ENCODE assay signal across 17 mouse cellular contexts in the genomic region with DNA sequence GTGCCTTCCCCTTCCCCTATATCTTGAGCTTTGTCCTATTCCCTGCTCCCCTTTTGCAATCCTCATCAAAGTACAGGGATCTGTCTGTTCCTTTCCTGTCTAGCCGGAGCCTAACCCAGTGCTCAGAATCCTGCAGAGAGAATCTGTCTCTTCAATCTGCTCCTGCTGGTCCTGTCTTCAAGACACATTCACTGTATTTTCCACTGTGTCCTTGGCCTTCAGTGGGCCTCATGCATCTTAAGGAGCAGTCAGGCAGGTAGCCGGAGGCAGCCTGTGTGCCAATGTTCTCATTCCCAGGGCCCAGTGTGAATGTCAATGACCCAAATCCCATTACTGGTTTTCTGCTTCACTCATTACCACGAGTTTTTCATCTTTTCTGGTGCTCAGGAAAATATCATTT.
DNase-seq lines count a peak whose midpoint lies in the region; ATAC-seq and TF ChIP-seq lines count a peak whose summit lies in the region.
"Had no signal": no experiment of that assay in that cellular context is flagged by ENCODE, and none has a peak within 500 bp of the region (broad histone marks: within the 10 kb centered on the region; RNA-seq: fewer than 3 reads in every experiment).

No protein-coding gene starts in this region.

- H3K9ac ChIP-seq in intestine, postnatal 0 days (ENCODE audit: low read depth, low read length) = no peak overlapping the region
- H3K9ac ChIP-seq: embryonic facial prominence, embryonic 15.5 days; forebrain, embryonic 12.5 days; limb, embryonic 12.5 days; liver, embryonic 14.5 days had no signal

- peak overlapping the region; percentile 64 for H3K27ac ChIP-seq in layer of hippocampus, adult 2 months
- no peak overlapping the region for H3K27ac ChIP-seq in intestine, postnatal 0 days (ENCODE audit: low read depth, low read length)
- H3K27ac ChIP-seq: embryonic facial prominence, embryonic 15.5 days; forebrain, embryonic 12.5 days; limb, embryonic 12.5 days; liver, embryonic 14.5 days had no signal

- 70% methylated on average over 3 of the region's 3 CpGs for WGBS in intestine, postnatal 0 days

- H3K27me3 ChIP-seq in intestine, postnatal 0 days (replicated peaks; ENCODE audit: control insufficient read depth, insufficient read depth, low read length) = no peaks in the 10 kb centered on the region
- H3K27me3 ChIP-seq: embryonic facial prominence, embryonic 15.5 days; forebrain, embryonic 12.5 days; limb, embryonic 12.5 days had no signal

- no peak overlapping the region for H3K4me3 ChIP-seq in layer of hippocampus, adult 2 months
- no peak overlapping the region for H3K4me3 ChIP-seq in intestine, postnatal 0 days (ENCODE audit: low read depth, low read length)
- H3K4me3 ChIP-seq: embryonic facial prominence, embryonic 15.5 days; forebrain, embryonic 12.5 days; limb, embryonic 12.5 days; myocyte had no signal

- DNase-seq in layer of hippocampus, adult 2 months (ENCODE audit: low spot score in 2 of 2) = peak in 1 of 2 experiments; percentile 4
- DNase-seq in layer of hippocampus, postnatal 25 days (ENCODE audit: extremely low spot score in 1 of 2, low spot score in 1 of 2) = no peak
- peak; percentile 15 for DNase-seq in cerebellum, adult 8-10 months
- DNase-seq in kidney, postnatal 10 days = peak; percentile 7
- no peak for DNase-seq in heart, postnatal 36 days
- DNase-seq: heart, adult 11 months; lung, postnatal 10 days; spleen, adult 18-20 months; thymus, postnatal 4 days had no signal

- no peaks in the 10 kb centered on the region for H3K4me1 ChIP-seq in intestine, postnatal 0 days (replicated peaks; ENCODE audit: control insufficient read depth, insufficient read depth, low read length)
- H3K4me1 ChIP-seq: embryonic facial prominence, embryonic 15.5 days; forebrain, embryonic 12.5 days; limb, embryonic 12.5 days had no signal

- intact Hi-C loops in heart, postnatal 36 days (cut with DNase I) = no loop called here

- no peak for TF ChIP-seq CTCF in layer of hippocampus, adult 2 months (conservative IDR thresholded peaks at IDR 0.05)
- no peak for TF ChIP-seq CTCF in intestine, postnatal 0 days (IDR thresholded peaks at IDR 0.05; ENCODE audit: low read depth)

- no peaks in the 10 kb centered on the region for H3K36me3 ChIP-seq in intestine, postnatal 0 days (ENCODE audit: control insufficient read depth, insufficient read depth)
- H3K36me3 ChIP-seq: embryonic facial prominence, embryonic 15.5 days; forebrain, embryonic 12.5 days; limb, embryonic 12.5 days had no signal

- no peak overlapping the region for H3K4me2 ChIP-seq in intestine, postnatal 0 days (replicated peaks; ENCODE audit: low read depth)
- H3K4me2 ChIP-seq: embryonic facial prominence, embryonic 15.5 days; forebrain, embryonic 12.5 days; limb, embryonic 12.5 days had no signal

- H3K9me3 ChIP-seq in intestine, postnatal 0 days (ENCODE audit: control insufficient read depth) = no peaks in the 10 kb centered on the region
- H3K9me3 ChIP-seq: embryonic facial prominence, embryonic 15.5 days; forebrain, embryonic 12.5 days; limb, embryonic 12.5 days had no signal

- ATAC-seq in cerebellum, adult (ENCODE audit: insufficient number of reproducible peaks, low FRiP score, low TSS enrichment) = peak; percentile 56; the same call in 1 of the 2 replicates
- no peak for ATAC-seq in intestine, postnatal 0 days
- ATAC-seq: intestine, embryonic 16.5 days had no signal

Comparison
In these comparisons a context has a peak if more than half of its experiments do, and no peak if none do; other contexts are left out.
1. DNase-seq: peak in cerebellum, adult 8-10 months (single experiment) and kidney, postnatal 10 days (single experiment); none in layer of hippocampus, postnatal 25 days (0 of 2) and heart, postnatal 36 days (0 of 2).